Mouse (Mus musculus): ENCODE data around the gene Tdrd6. TPM values are rescaled to one million over a fixed set of nuclear protein-coding genes. Genes with fewer than 3 reads are reported as not detected.

The Tdrd6 gene
- total RNA-seq (2021), result under 1 TPM; 0.29 to 0.49 TPM

DNA sequence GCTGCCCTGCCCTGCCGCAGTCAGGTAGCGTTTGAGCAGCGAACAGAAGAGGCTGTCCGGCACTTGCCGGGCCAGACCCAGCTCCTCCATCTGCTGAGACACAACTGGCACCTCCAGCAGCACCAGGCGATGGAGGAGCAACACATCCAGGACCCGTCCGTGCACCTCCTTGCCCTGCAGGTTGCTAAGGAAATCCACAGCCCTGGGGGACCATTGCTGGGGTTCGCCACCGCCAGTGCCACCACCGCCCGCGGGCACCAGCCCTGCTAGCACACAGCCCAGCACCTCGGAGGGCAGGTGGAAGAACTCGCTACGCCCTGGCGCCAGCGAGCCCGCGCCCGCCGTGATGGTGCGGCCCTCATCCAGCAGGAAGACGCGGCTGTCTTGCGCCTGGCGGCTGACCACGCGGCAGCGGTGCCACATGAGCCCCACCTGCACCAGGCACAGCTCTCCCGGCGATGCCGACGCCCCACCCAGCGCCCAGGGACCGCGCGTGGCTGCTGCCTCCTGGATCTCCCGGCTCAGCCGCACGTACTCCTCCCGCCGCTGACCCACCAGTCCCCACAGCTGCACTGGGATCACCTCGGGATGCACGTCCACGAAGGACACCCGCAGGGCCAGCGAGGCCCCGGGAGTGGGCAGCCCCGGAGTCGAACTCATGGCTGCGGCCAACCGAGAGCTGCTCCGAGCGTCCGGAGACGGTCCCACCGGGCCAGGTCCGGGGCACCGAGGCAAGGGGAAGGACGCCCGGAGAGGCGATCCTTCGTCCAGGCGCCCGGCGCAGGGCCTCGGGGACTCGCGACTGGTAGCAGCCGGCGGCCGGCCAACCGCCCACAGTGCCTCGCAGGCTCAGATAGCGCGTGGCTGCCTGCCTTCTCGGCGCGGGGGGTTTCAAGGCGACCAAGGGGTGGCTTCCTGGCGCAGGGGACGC is at the start of gene Tdrd6:
TSS of gene Tdrd6 (minus strand) at position 804 of the 931 bp plus-strand sequence.
- intact Hi-C loops (cut with DNase I), result no loop called here
- DNase-seq (ENCODE audit: low spot score in 2 of 2), result peak in 1 of 2 experiments; percentile 29

GRCm38 (mm10) chr17:43677317-43677716 is 47.2 kb upstream of the Tdrd6 start:
- intact Hi-C loops (cut with DNase I), result no loop called here
- DNase-seq (ENCODE audit: low spot score in 2 of 2), result no peak

- intact Hi-C loops (cut with DNase I), result no loop called here
- DNase-seq (ENCODE audit: low spot score in 2 of 2), result no peak
Measured at GRCm38 (mm10) chr17:43676241-43676640, 46.1 kb upstream of the Tdrd6 start.

DNA sequence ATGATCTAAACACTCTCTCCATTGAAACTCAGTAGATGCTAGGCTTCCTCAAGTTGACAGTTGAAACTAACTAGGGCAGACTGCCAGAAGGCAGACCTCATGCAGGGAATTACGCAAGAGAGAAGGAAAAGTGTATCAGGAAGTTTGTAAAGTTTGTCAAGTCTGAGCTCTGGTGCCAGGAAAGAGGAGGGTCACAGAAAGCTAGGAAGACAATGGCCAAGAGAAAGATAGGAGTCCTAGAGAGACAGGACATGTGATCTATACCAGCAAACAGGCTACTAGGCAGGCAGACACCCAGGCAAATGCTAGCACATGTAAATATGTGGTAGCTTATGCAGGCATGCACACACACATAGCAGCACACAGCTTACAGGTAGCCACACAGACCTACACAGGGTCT is 45.1 kb upstream of the Tdrd6 start:
- intact Hi-C loops (cut with DNase I), result no loop called here
- no peak for DNase-seq (ENCODE audit: low spot score in 2 of 2)

GRCm38 (mm10) chr17:43671907-43672306 is 41.8 kb upstream of the Tdrd6 start:
- DNase-seq (ENCODE audit: low spot score in 2 of 2), result no peak
- intact Hi-C loops (cut with DNase I), result no loop called here

GRCm38 (mm10) chr17:43669145-43669695 is 39.1 kb upstream of the Tdrd6 start:
- intact Hi-C loops (cut with DNase I), result no loop called here
- no peak for DNase-seq (ENCODE audit: low spot score in 2 of 2)

- no peak for DNase-seq (ENCODE audit: low spot score in 2 of 2)
- intact Hi-C loops (cut with DNase I), result no loop called here
Measured at GRCm38 (mm10) chr17:43667290-43667843, 37.3 kb upstream of the Tdrd6 start, which contains the start of gene Cyp39a1. TSS of gene Cyp39a1 (plus strand) at chr17:43667425.

GRCm38 (mm10) chr17:43666576-43667289 is 36.6 kb upstream of the Tdrd6 start, which contains the start of gene Slc25a27:
TSS of gene Slc25a27 (minus strand) at chr17:43667214.
- intact Hi-C loops (cut with DNase I), result no loop called here
- DNase-seq (ENCODE audit: low spot score in 2 of 2), result peak; percentile 88 to 90

DNA sequence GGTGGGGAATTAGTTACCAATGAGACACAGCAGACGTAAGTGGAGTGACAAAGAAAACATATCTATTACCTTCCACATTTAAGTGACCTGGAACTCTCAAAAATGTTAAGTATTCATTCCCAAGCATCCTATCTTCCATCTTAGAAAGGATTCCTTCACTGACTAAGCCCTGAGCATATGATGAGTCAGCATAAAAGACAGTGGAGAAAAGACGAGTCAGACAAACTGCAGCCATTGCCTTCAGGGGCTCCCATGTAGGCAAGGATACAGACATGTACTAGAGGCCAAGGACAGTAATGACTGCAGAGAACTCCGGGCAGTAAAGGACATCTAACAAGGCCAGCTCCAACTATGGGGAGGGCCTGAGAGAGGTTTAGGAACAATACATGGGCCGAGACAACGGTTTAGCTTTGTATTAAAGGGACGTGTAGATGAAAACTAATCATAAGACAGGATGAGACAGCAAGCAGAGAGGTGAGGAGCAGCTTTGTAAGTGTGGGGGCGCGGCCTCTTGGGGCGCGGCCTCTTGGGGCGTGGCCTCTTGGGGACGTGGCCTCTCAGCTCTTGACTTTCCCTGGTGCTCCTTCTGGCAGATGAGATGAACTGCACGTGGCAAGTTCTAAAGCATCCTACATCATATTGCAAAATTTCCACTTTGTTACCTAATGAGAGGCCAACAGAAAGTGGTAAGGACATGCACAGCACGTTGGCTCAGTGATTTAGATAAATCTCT is 21.4 kb upstream of the Tdrd6 start:
- intact Hi-C loops (cut with DNase I), result no loop called here
- DNase-seq (ENCODE audit: low spot score in 2 of 2), result no peak

- no peak for DNase-seq (ENCODE audit: low spot score in 2 of 2)
- intact Hi-C loops (cut with DNase I), result no loop called here
Measured at GRCm38 (mm10) chr17:43649641-43650436, 19.7 kb upstream of the Tdrd6 start.

DNA sequence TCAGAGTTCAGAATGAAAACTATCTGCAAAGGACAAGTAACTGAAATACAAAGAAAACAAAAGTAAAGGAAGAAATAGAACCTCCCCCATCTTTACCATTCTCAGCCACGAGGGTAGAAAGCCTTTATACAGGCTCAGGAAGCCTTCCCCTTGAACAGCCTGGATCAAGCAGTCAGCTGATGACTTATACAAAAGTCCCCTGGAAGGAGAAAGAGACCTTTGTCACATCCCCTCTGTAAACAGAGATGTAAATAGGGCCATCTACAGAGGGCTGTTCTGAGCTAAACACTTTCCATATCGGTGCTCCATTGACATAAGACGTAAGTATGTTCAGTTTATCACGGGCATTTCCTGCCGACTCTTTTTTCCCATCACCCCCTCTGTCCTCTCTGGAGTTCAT is 16.8 kb upstream of the Tdrd6 start:
- no peak for DNase-seq (ENCODE audit: low spot score in 2 of 2)
- intact Hi-C loops (cut with DNase I), result no loop called here

- intact Hi-C loops (cut with DNase I), result no loop called here
- no peak for DNase-seq (ENCODE audit: low spot score in 2 of 2)
Measured at GRCm38 (mm10) chr17:43645136-43645535, 15.0 kb upstream of the Tdrd6 start.

DNA sequence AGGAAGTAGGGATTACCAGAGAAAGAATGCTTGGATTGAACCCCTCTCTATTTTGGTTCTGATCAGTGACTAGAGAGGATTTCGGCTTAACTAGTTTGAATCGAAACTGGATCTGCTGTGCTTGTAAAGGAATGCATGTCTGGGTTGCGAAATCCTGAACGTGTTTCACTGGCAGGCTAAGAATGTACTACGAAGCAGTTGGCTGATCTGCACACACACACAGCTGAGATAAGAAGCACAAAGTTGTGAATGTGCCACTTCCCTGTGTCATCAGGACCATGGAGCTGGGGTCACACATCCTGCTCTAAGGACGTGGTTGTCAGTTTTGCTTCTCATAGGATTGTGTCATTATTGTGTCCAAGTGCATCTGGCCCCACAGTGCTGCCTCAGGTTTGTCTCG is 14.3 kb upstream of the Tdrd6 start:
- no peak for DNase-seq (ENCODE audit: low spot score in 2 of 2)
- intact Hi-C loops (cut with DNase I), result no loop called here

- intact Hi-C loops (cut with DNase I), result no loop called here
Measured at GRCm38 (mm10) chr17:43643191-43643590, 13.1 kb upstream of the Tdrd6 start.

DNA sequence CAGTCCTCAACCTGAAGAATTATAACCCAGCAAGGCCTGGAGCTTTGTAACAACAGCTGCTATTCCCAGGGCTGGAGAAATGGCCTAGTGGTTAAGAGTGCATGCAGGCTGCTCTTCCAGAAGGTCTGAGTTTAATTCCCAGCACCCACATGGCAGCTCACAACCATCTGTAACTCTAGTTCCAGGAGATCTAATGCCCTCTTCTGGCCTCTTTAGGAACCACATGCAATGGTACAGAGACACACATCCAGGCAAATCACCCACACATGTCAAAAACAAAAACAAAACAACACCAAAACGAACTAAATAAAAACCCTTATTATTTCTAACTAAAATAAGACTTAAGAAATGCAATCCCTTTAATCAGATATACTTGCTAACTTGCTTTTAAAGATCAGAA is 10.7 kb upstream of the Tdrd6 start:
- no peak for DNase-seq (ENCODE audit: low spot score in 2 of 2)
- intact Hi-C loops (cut with DNase I), result no loop called here

More at GRCm38 (mm10) chr17:43643191-43643590, 13.1 kb upstream of the Tdrd6 start:
- DNase-seq (ENCODE audit: low spot score in 2 of 2), result no peak

GRCm38 (mm10) chr17:43637146-43637545 is 7.0 kb upstream of the Tdrd6 start:
- intact Hi-C loops (cut with DNase I), result no loop called here
- no peak for DNase-seq (ENCODE audit: low spot score in 2 of 2)

DNA sequence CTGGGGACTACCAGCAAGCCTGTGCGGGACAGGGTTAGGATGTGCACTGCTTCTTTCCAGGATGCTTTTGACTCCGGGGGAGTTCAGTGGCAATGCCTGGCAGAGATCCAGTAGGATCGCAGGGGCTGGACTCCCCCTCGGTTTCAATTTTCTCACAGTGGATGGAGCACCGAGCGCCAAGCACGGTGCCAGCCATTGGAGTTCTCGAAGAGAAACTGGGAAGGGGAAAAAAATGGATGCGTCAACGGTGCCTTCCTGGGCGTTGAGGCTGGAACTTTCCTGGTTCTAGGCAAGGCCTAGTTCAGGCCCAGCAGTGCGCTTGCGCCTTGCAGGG is 295 bp upstream of the Tdrd6 start:
- no peak for DNase-seq (ENCODE audit: low spot score in 2 of 2)
- intact Hi-C loops (cut with DNase I), result no loop called here

DNA sequence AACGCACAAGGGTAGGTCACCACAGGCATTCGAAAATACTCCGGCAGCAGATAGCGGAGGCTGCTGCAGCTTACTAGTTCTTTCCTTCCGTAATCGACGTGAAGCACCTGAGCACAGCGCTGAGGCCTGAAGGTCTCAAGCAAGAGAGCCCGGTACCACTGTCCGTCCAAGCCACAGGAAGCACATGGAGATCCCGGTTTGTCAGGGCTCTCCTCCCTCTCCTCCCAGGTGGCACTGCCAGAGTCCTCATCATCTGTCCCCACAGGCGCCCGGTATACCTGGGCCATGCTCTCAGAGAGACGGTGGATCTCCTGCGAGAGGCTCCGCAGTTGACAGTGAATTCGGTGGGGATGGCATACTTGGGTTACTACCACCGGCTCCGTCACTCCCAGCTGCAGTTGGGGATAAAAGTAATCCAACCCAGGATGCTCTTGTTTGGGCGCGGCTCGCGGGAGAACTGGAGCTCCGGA is 1.0 kb downstream of the Tdrd6 start:
- intact Hi-C loops (cut with DNase I), result no loop called here
- no peak for DNase-seq (ENCODE audit: low spot score in 2 of 2)

DNA sequence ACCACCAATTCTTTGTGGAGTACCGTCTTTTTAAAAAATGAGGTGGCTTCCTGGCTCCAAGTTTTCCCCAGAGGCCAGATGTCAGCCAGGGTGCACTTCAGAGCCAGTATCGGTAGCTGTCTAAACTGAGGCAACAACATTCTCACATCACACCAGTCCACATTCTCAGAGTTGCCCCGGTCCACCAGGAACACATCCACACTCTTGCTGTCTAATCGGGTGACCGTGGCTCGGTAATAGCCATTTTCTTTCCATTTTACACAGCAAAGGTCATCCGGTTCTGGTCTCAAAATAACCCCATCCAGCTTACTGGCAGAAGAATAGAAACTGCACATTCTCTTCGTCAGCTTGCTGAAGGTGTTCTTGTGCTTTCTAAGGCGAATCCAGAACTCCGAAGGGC is 1.9 kb downstream of the Tdrd6 start:
- no peak for DNase-seq (ENCODE audit: low spot score in 2 of 2)
- intact Hi-C loops (cut with DNase I), result no loop called here
